Mouse (Mus musculus): ENCODE measurements around the gene Scd2.

DNA sequence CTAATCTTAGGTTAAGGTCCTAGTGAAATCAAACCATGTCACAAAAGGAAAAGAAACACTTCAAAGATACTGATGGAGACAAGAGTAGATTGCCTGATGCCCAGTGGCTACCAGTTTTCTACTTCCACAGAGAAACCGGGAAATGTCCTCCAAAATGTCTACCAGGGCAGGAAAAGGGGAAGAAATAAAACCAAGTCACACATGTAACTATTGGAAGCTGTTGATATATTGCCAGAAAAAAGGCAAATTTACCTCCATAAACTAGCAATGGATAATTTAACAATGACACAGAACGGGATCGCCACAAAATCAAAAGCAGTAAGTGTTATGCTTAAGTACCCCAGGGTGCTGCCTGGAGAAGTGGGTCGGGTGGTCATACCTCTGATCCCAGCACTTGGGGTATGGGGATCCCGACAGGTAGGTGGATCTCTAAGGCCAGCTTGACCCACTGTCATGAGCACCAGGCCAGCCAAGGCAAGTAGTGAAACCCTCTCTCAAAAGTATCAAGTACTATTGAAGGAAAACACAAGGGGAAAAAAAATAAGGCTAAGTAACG lies 14.5 kb downstream of the Scd2 start:
- no peak for TF ChIP-seq CTCF (IDR thresholded peaks at IDR 0.05; ENCODE audit: borderline replicate concordance, insufficient read depth, low read length)
- no peak for TF ChIP-seq POLR2A (IDR thresholded peaks at IDR 0.05; ENCODE audit: low read depth, low read length)
